8 mouse cellular contexts compared by ENCODE assay signal in genomic region chr8:123411246-123411645, GRCm38 (mm10). TPM values are rescaled to one million over a fixed set of nuclear protein-coding genes. Genes with fewer than 3 reads are reported as not detected.
DNase-seq lines count a peak whose midpoint lies in the region; ATAC-seq and TF ChIP-seq lines count a peak whose summit lies in the region.

Gene Tubb3 (plus strand): TSS chr8:123411424.

- TF ChIP-seq EP300 in heart, postnatal 0 days (IDR thresholded peaks at IDR 0.05; ENCODE audit: low read depth), result no peak

- H3K4me3 ChIP-seq in embryonic facial prominence, embryonic 12.5 days, result peak within 1 kb of the TSS; percentile 46
- H3K4me3 ChIP-seq in heart, postnatal 0 days (ENCODE audit: low read depth, low read length), result peak within 1 kb of the TSS; percentile 31

- WGBS in embryonic facial prominence, embryonic 12.5 days, result under 1% methylated on average over 29 of the region's 29 CpGs
- 0% methylated on average over 27 of the region's 29 CpGs for WGBS in heart, postnatal 0 days

- ATAC-seq in embryonic facial prominence, embryonic 12.5 days (ENCODE audit: insufficient number of reproducible peaks, insufficient read depth, low FRiP score, low TSS enrichment), result peak; percentile 78
- ATAC-seq in heart, postnatal 0 days (ENCODE audit: insufficient read depth, low read depth), result no peak

- DNase-seq in kidney, adult 18-20 months, result peak; percentile 38
- DNase-seq in kidney, adult 9 months, result no peak
- peak; percentile 68 for DNase-seq in adrenal gland, postnatal 25 days
- DNase-seq in heart, postnatal 0 days (ENCODE audit: low spot score), result no peak
- peak; percentile 62 for DNase-seq in layer of hippocampus, adult 9-10 months (ENCODE audit: low spot score)
- peak; percentile 38 to 49 for DNase-seq in lung, postnatal 4 days
- peak; percentile 89 for DNase-seq in right cerebral cortex, postnatal 14 days

- H3K4me2 ChIP-seq in embryonic facial prominence, embryonic 12.5 days (replicated peaks), result peak within 1 kb of the TSS; percentile 61
- peak within 1 kb of the TSS; percentile 44 for H3K4me2 ChIP-seq in heart, postnatal 0 days (ENCODE audit: low read depth, low read length)

- H3K4me1 ChIP-seq in embryonic facial prominence, embryonic 12.5 days, result peaks cover 23% of the 10 kb centered on the region
- peaks cover 20% of the 10 kb centered on the region for H3K4me1 ChIP-seq in heart, postnatal 0 days (ENCODE audit: control insufficient read depth, insufficient read depth)

- peak within 1 kb of the TSS; percentile 57; the same call in 1 of the 2 replicates for H3K27ac ChIP-seq in embryonic facial prominence, embryonic 12.5 days
- no peak within 1 kb of the TSS for H3K27ac ChIP-seq in heart, postnatal 0 days (ENCODE audit: low read depth)

- H3K36me3 ChIP-seq in embryonic facial prominence, embryonic 12.5 days, result no peaks in the 10 kb centered on the region
- no peaks in the 10 kb centered on the region for H3K36me3 ChIP-seq in heart, postnatal 0 days (replicated peaks; ENCODE audit: control insufficient read depth, insufficient read depth, low read length)

- no peaks in the 10 kb centered on the region for H3K9me3 ChIP-seq in embryonic facial prominence, embryonic 12.5 days
- H3K9me3 ChIP-seq in heart, postnatal 0 days (replicated peaks; ENCODE audit: control insufficient read depth, low read length), result no peaks in the 10 kb centered on the region

- H3K9ac ChIP-seq in embryonic facial prominence, embryonic 12.5 days, result peak within 1 kb of the TSS; percentile 39
- no peak within 1 kb of the TSS for H3K9ac ChIP-seq in heart, postnatal 0 days (replicated peaks; ENCODE audit: low read depth, low read length)

- H3K27me3 ChIP-seq in embryonic facial prominence, embryonic 12.5 days, result peaks cover 61% of the 10 kb centered on the region
- peaks cover 47% of the 10 kb centered on the region for H3K27me3 ChIP-seq in heart, postnatal 0 days (ENCODE audit: control insufficient read depth, insufficient read depth, low read length)

- TF ChIP-seq CTCF in heart, postnatal 0 days (IDR thresholded peaks at IDR 0.05; ENCODE audit: low read depth), result no peak

RNA-seq across cellular contexts. Expression of gene Tubb3, which starts in this region (rescaled TPM):
- total RNA-seq in adrenal gland, postnatal 25 days (2021), result 1.7 and 2.8 TPM in 2 replicates
- 147 and 201 TPM in 2 replicates for polyA plus RNA-seq in embryonic facial prominence, embryonic 12.5 days (2016; fragmentation: Nextera tagmentation; extraction: Ambion mirVana)
- total RNA-seq in heart, postnatal 0 days (2014; rRNA removed; ENCODE audit: low replicate concordance), result 1.8 and 6.1 TPM in 2 replicates
- polyA plus RNA-seq in heart, postnatal 0 days (2015; fragmentation: Nextera tagmentation; extraction: Ambion mirVana), result 0.40 and 1.3 TPM in 2 replicates

Comparison
In these comparisons a context has a peak if more than half of its experiments do, and no peak if none do; other contexts are left out.
1. RNA of gene Tubb3 (polyA plus RNA-seq): 147 to 201 TPM in embryonic facial prominence, embryonic 12.5 days; 0.40 to 1.3 TPM in heart, postnatal 0 days; every median in the first group is over 10 times any median in the second.
2. DNase-seq: peak in kidney, adult 18-20 months (single experiment), adrenal gland, postnatal 25 days (single experiment), layer of hippocampus, adult 9-10 months (single experiment), lung, postnatal 4 days (2 of 2) and right cerebral cortex, postnatal 14 days (single experiment); none in kidney, adult 9 months (single experiment) and heart, postnatal 0 days (single experiment).